Mouse (Mus musculus): ENCODE measurements around the gene Vmn1r103.
"Not testable (repeated sequence)": the region's sequence is repeated elsewhere in the genome, so short reads cannot be mapped to it uniquely, and the experiment has no call there.

The Vmn1r103 gene

GRCm38 (mm10) chr7:20510434-20510833, at the start of gene Vmn1r103:
Gene Vmn1r103 (minus strand): TSS chr7:20510534.
- not testable (repeated sequence) for DNase-seq (ENCODE audit: low spot score in 2 of 2)

GRCm38 (mm10) chr7:20545657-20546056, 35.3 kb upstream of the Vmn1r103 start, which contains the start of gene Gm5726:
Gene Gm5726 (minus strand): TSS chr7:20545757.
- not testable (repeated sequence) for DNase-seq (ENCODE audit: low spot score in 2 of 2)

- not testable (repeated sequence) for DNase-seq (ENCODE audit: low spot score in 2 of 2)
These were observed 23.2 kb upstream of the Vmn1r103 start, which contains the start of gene Vmn1r104 for GRCm38 (mm10) chr7:20533537-20533936. Gene Vmn1r104 (plus strand): TSS chr7:20533837.

- DNase-seq (ENCODE audit: low spot score in 2 of 2): not testable (repeated sequence)
These were observed 35.5 kb downstream of the Vmn1r103 start, which contains the start of gene Gm10670 for GRCm38 (mm10) chr7:20474825-20475224. Gene Gm10670 (minus strand): TSS chr7:20474925.

Measured in spleen, postnatal 36 days (tissue).